Mouse (Mus musculus): ENCODE data around the gene Gosr2.

GRCm38 (mm10) chr11:103731594-103731993 is 33.9 kb upstream of the Gosr2 start:
- TF ChIP-seq GATA1 (IDR thresholded peaks at IDR 0.05; ENCODE audit: low read length) (no peak), TAL1 (IDR thresholded peaks at IDR 0.05; ENCODE audit: low read length) (no peak)
